Mouse (Mus musculus): Measurements from ENCODE around the gene Ago3.

The Ago3 gene

GRCm38 (mm10) chr4:126306827-126307226 lies 122.5 kb downstream of the Ago3 start:
- no peak for DNase-seq

- no peak for DNase-seq
Observed at GRCm38 (mm10) chr4:126306058-126306457, 123.3 kb downstream of the Ago3 start.

GRCm38 (mm10) chr4:126305428-126305827 lies 123.9 kb downstream of the Ago3 start:
- no peak for DNase-seq

- DNase-seq = no peak
Observed at GRCm38 (mm10) chr4:126303877-126304276, 125.5 kb downstream of the Ago3 start.

- no peak for DNase-seq
Observed at GRCm38 (mm10) chr4:126301584-126302309, 127.6 kb downstream of the Ago3 start.

GRCm38 (mm10) chr4:126300916-126301583 lies 128.3 kb downstream of the Ago3 start:
- DNase-seq = no peak

GRCm38 (mm10) chr4:126296617-126297101 lies 132.7 kb downstream of the Ago3 start:
- DNase-seq = no peak

- no peak for DNase-seq
Observed at GRCm38 (mm10) chr4:126295937-126296336, 133.4 kb downstream of the Ago3 start.

GRCm38 (mm10) chr4:126295152-126295551 lies 134.2 kb downstream of the Ago3 start:
- DNase-seq = no peak

- DNase-seq = no peak
Observed at GRCm38 (mm10) chr4:126291196-126291595, 138.2 kb downstream of the Ago3 start.

- DNase-seq = no peak
Observed at GRCm38 (mm10) chr4:126290314-126290713, 139.0 kb downstream of the Ago3 start.

GRCm38 (mm10) chr4:126288085-126288666 lies 141.2 kb downstream of the Ago3 start:
- DNase-seq = no peak

GRCm38 (mm10) chr4:126287302-126287995 lies 141.9 kb downstream of the Ago3 start:
- no peak for DNase-seq

- DNase-seq = no peak
Observed at GRCm38 (mm10) chr4:126286492-126286891, 142.9 kb downstream of the Ago3 start, which contains the start of gene Col8a2. Col8a2 (plus strand) TSS chr4:126286793.

GRCm38 (mm10) chr4:126283582-126283981 lies 145.8 kb downstream of the Ago3 start:
- no peak for DNase-seq

GRCm38 (mm10) chr4:126281706-126282105 lies 147.7 kb downstream of the Ago3 start:
- no peak for DNase-seq
